ENCODE assay signal across 9 mouse cellular contexts in genomic region chr5:117836930-117837329, GRCm38 (mm10). TPM values are rescaled to one million over a fixed set of nuclear protein-coding genes. Genes with fewer than 3 reads are reported as not detected.
DNase-seq lines count a peak whose midpoint lies in the region; ATAC-seq and TF ChIP-seq lines count a peak whose summit lies in the region.
"Had no signal": no experiment of that assay in that cellular context is flagged by ENCODE, and none has a peak within 500 bp of the region (broad histone marks: within the 10 kb centered on the region; RNA-seq: fewer than 3 reads in every experiment).

No protein-coding gene starts in this region.

- H3K4me2 ChIP-seq in forebrain, postnatal 0 days (ENCODE audit: low read depth): no peak overlapping the region
- H3K4me2 ChIP-seq in forebrain, embryonic 16.5 days (ENCODE audit: low read length): no peak overlapping the region
- H3K4me2 ChIP-seq: lung, embryonic 15.5 days had no signal

- peaks cover 18% of the 10 kb centered on the region; the same call in 1 of the 2 replicates for H3K4me1 ChIP-seq in forebrain, postnatal 0 days (ENCODE audit: insufficient read depth)
- H3K4me1 ChIP-seq in forebrain, embryonic 16.5 days (replicated peaks; ENCODE audit: control insufficient read depth, insufficient read depth, low read length): peaks cover 28% of the 10 kb centered on the region
- H3K4me1 ChIP-seq in bone marrow, adult 2 months (ENCODE audit: control insufficient read depth, insufficient read depth, low read length): no peaks in the 10 kb centered on the region
- no peaks in the 10 kb centered on the region for H3K4me1 ChIP-seq in embryonic fibroblast, embryonic 13.5 days (ENCODE audit: control insufficient read depth, insufficient read depth, low read length)

- 16% methylated on average over 5 of the region's 5 CpGs for WGBS in forebrain, postnatal 0 days
- 11% methylated on average over 5 of the region's 5 CpGs for WGBS in forebrain, embryonic 16.5 days
- 13% methylated on average over 5 of the region's 5 CpGs for WGBS in bone marrow, adult 2 months

- peak; percentile 90 for DNase-seq in forebrain, postnatal 0 days
- DNase-seq in B cell, adult 2 months: peak; percentile 19 to 22
- DNase-seq in layer of hippocampus, adult 11-12 months (ENCODE audit: low spot score): peak; percentile 73
- DNase-seq in lung, postnatal 25 days (ENCODE audit: low spot score): peak; percentile 10
- DNase-seq in testis, postnatal 14 days (ENCODE audit: low spot score): peak; percentile 25

- no peak overlapping the region for H3K9ac ChIP-seq in forebrain, postnatal 0 days
- H3K9ac ChIP-seq in forebrain, embryonic 16.5 days (replicated peaks; ENCODE audit: low read depth, low read length): no peak overlapping the region
- H3K9ac ChIP-seq: lung, embryonic 15.5 days had no signal

- no peak overlapping the region for H3K4me3 ChIP-seq in forebrain, postnatal 0 days (ENCODE audit: low read depth, low read length)
- no peak overlapping the region for H3K4me3 ChIP-seq in forebrain, embryonic 16.5 days (replicated peaks; ENCODE audit: low read length)
- H3K4me3 ChIP-seq in bone marrow, adult 2 months (replicated peaks; ENCODE audit: control insufficient read depth, low read depth, low read length): no peak overlapping the region
- no peak overlapping the region for H3K4me3 ChIP-seq in embryonic fibroblast, embryonic 13.5 days (ENCODE audit: insufficient read depth, low read length)
- H3K4me3 ChIP-seq: lung, embryonic 15.5 days had no signal

- H3K27ac ChIP-seq in forebrain, postnatal 0 days (ENCODE audit: low read depth, low read length): no peak overlapping the region
- H3K27ac ChIP-seq in forebrain, embryonic 16.5 days (ENCODE audit: low read length): no peak overlapping the region
- no peak overlapping the region for H3K27ac ChIP-seq in bone marrow, adult 2 months (ENCODE audit: control insufficient read depth, insufficient read depth, low read depth, low read length, poor library complexity)
- H3K27ac ChIP-seq in embryonic fibroblast, embryonic 13.5 days (ENCODE audit: insufficient read depth, low read length): no peak overlapping the region
- H3K27ac ChIP-seq: lung, embryonic 15.5 days had no signal

- no peaks in the 10 kb centered on the region for H3K9me3 ChIP-seq in forebrain, postnatal 0 days (ENCODE audit: low read length)
- peaks cover 9% of the 10 kb centered on the region for H3K9me3 ChIP-seq in forebrain, embryonic 16.5 days (ENCODE audit: control insufficient read depth, low read length)
- H3K9me3 ChIP-seq: lung, embryonic 15.5 days had no signal

- TF ChIP-seq CTCF in forebrain, postnatal 0 days (IDR thresholded peaks at IDR 0.05; ENCODE audit: low read depth): peak; percentile 95
- peak; percentile 66 for TF ChIP-seq CTCF in bone marrow, adult 2 months (IDR thresholded peaks at IDR 0.05; ENCODE audit: control insufficient read depth, insufficient read depth, low read length)
- TF ChIP-seq CTCF in embryonic fibroblast, embryonic 13.5 days (IDR thresholded peaks at IDR 0.05; ENCODE audit: borderline replicate concordance, insufficient read depth, low read length): peak; percentile 89; the same call in 1 of the 2 replicates

- no peaks in the 10 kb centered on the region for H3K36me3 ChIP-seq in forebrain, postnatal 0 days (ENCODE audit: insufficient read depth)
- no peaks in the 10 kb centered on the region for H3K36me3 ChIP-seq in forebrain, embryonic 16.5 days (ENCODE audit: control insufficient read depth, insufficient read depth)
- H3K36me3 ChIP-seq: lung, embryonic 15.5 days had no signal

- peaks cover 1% of the 10 kb centered on the region; the same call in 1 of the 2 replicates for H3K27me3 ChIP-seq in forebrain, postnatal 0 days (ENCODE audit: insufficient read depth, low read length)
- H3K27me3 ChIP-seq in forebrain, embryonic 16.5 days (replicated peaks; ENCODE audit: control insufficient read depth, insufficient read depth, low read length): no peaks in the 10 kb centered on the region; the same call in 1 of the 2 replicates

- ATAC-seq in forebrain, postnatal 0 days: no peak
- ATAC-seq in forebrain, embryonic 16.5 days: no peak

- no peak for TF ChIP-seq POLR2A in bone marrow, adult 2 months (IDR thresholded peaks at IDR 0.05; ENCODE audit: borderline replicate concordance, control insufficient read depth, low read depth, low read length)
- no peak for TF ChIP-seq POLR2A in embryonic fibroblast, embryonic 13.5 days (IDR thresholded peaks at IDR 0.05; ENCODE audit: low read depth, low read length)

RNA-seq across cellular contexts. Expression of gene Nos1, which starts 56.1 kb away (rescaled TPM):
- 16.9 and 18.1 TPM in 2 replicates for total RNA-seq in forebrain, postnatal 0 days (2014; rRNA removed)
- polyA plus RNA-seq in forebrain, postnatal 0 days (2015; fragmentation: Nextera tagmentation; extraction: Ambion mirVana): 3.8 and 4.1 TPM in 2 replicates
- polyA plus RNA-seq in forebrain, embryonic 16.5 days (2015; fragmentation: Nextera tagmentation; extraction: Ambion mirVana): 6.8 and 7.8 TPM in 2 replicates
- 0.15 TPM in 1 of 2 replicates, not detected in the other for polyA plus RNA-seq in bone marrow, adult 2 months (2011; ENCODE audit: insufficient read depth, insufficient read length, low replicate concordance, missing spikeins)
- polyA plus RNA-seq in embryonic fibroblast, embryonic 13.5 days (2011; ENCODE audit: insufficient read length, low read depth, missing spikeins): 0.14 TPM in 1 of 2 replicates, not detected in the other

Comparison
In these comparisons a context has a peak if more than half of its experiments do, and no peak if none do; other contexts are left out.
1. DNase-seq: peak in every context shown above with its lines; median percentile 90 in forebrain, postnatal 0 days; 73 in layer of hippocampus, adult 11-12 months; 25 in testis, postnatal 14 days; 20 in B cell, adult 2 months; 10 in lung, postnatal 25 days.